Mouse (Mus musculus) spleen, adult 12 weeks (tissue): ENCODE measurements around the gene Kdm5b.
"Not testable (repeated sequence)": the region's sequence is repeated elsewhere in the genome, so short reads cannot be mapped to it uniquely, and the experiment has no call there.

Experiments
- DNase-seq: peaks from one replicate; pipeline ENCODE4 v3.0.0; 2022; ENCODE audit warnings: low spot score

Gene Kdm5b

GRCm38 (mm10) chr1:134559976-134560375 is at the start of gene Kdm5b:
TSS of gene Kdm5b (plus strand) at chr1:134560171.
- peak; percentile 64 for DNase-seq

DNA sequence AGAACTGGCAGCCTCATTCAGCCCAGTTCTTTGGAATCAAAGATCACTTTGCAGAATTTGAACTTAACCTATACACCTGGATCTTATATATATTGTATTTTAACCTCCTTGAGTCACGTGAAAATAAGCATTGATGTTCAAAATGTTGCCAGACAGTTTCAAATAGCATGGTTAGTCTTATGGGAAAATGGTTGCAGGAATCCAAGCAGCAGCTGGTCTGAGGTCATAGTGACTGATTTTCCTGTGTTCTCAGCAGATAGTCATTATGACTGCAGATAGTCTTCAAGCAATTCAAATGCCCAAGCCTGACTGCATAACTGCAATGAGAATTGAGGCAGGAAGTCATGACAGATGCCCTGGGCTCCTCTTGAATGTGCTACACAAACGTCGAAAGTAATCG is 47.8 kb upstream of the Kdm5b start:
- DNase-seq, result no peak

GRCm38 (mm10) chr1:134512584-134512983 is 47.4 kb upstream of the Kdm5b start:
- DNase-seq, result no peak

- no peak for DNase-seq
These were observed 46.6 kb upstream of the Kdm5b start for GRCm38 (mm10) chr1:134513312-134513860.

DNA sequence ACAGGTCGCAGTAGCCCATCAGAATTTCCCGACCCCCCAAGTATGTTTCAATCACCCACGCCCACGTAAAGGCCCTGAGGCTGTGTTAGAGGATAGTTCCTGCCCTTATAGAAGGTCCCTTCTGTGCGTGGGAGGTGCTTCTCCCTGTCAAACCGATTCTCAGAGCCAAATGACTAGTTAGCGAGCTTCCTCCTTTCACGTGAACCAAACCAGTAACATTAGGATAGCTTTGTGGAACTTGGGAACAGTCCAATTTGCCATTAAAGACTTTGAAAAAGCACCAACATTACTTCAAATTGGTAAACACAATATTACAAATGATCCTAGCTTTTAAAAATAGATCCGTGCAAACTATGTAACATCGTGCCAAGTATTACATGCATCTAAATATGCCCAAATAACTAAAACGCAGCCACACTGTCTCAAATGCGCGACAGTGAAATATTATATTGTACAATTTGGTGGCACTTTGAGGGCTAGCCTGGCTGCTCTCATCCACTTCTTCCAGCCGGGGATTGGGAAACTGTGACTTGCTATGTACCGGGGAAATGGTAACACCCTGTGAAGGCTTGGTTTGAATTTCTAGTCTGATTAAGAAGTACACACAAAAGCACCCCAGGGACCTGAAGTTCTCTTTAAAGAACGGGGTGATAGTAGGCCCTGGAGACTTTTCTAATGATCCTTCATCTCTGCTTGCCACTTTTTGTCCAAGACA is 45.9 kb upstream of the Kdm5b start:
- DNase-seq, result no peak

- DNase-seq, result no peak
These were observed 44.1 kb upstream of the Kdm5b start for GRCm38 (mm10) chr1:134515891-134516290.

GRCm38 (mm10) chr1:134516491-134517198 is 43.3 kb upstream of the Kdm5b start:
- DNase-seq, result no peak

- not testable (repeated sequence) for DNase-seq
These were observed 42.1 kb upstream of the Kdm5b start for GRCm38 (mm10) chr1:134517841-134518240.

GRCm38 (mm10) chr1:134518677-134519076 is 41.3 kb upstream of the Kdm5b start:
- peak; percentile 72 for DNase-seq

DNA sequence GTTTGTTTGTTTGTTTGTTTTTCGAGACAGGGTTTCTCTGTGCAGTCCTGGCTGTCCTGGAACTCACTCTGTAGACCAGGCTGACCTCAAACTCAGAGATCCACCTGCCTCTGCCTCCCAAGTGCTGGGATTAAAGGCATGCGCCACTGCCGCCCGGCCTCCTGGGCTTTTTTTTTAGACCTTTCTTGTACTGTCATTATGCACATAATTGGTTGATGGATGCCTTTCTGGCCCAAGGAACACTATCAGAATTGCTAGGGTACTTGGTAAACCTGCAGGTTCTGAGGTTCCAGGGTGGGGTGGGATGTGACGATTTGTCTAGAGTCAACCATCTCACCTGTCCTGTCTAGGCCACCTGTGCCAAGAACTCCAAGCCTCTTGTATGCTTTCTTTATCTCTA is 40.8 kb upstream of the Kdm5b start:
- DNase-seq, result not testable (repeated sequence)

DNA sequence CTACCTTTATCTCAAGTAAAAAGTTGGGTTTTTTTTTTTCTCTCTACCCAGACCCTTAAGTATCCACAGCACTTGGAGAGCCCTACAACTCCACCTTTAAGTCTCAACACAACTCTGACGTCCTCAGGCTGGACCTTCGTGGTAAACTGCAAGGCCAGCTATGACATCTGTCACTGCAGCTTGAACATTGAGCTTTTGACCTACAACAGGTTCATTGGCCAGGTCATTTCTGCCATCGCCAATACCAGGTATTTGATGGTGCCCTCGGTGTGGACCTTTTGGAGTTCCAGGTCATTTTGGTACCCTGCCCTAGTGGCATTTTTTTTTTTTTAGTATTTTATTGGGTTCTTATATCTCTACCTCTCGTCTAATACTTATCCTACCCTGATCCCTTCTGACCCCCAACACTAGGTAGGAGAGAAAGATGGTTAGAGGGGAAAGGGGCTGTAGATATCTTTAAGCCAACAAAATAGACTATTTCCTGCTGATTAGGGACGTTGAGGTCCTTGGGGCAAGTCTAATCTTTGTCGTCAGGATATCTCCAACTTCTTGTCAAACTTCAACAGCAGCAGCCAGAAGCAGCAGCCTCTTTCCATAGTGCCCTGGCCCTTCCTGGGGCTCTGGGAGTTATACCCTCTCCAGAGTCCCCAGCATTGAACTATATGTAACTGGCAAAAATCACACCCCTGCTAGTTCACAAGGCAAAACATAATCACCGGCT is 39.8 kb upstream of the Kdm5b start:
- no peak for DNase-seq

DNA sequence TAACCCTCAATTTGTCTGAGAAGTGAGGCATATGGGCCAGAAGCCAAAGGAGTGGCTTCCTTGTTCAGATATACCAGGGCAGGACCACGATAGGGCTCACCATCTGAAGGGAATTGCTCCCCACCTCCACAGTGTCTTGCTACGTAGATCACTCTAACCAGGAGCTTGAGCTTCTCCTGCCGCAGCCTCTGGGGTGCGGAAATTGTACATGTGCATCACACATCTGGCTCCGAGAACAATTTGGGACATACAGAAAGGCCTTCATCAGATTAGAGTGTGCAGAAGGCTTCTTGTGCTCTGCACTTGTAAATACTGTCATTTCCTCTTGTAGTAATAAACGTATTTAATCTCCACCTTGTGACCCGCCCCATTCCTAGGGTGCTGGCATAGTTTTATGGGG is 38.8 kb upstream of the Kdm5b start:
- no peak for DNase-seq

DNA sequence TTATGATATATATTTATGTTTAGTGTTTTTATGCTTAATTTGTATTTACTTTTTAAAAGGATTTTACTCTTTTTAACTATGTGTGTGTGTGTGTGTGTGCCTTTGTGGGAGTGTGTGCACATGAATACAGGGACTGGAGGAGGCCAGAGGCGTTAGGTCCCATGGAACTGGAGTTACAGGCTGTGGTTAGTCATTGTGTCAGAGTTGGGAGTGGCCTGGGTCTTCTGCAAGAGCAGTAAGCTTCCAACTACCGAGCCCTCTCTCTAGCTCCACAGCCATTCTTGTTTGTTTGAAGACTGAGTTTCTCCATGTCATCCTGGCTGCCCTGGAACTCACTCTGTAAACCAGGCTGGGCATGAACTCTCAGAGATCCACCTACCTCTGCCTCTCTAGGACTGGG is 37.6 kb upstream of the Kdm5b start:
- DNase-seq, result no peak

- DNase-seq, result no peak
These were observed 35.5 kb upstream of the Kdm5b start for GRCm38 (mm10) chr1:134524424-134524823.

GRCm38 (mm10) chr1:134525015-134525414 is 35.0 kb upstream of the Kdm5b start:
- DNase-seq, result no peak

GRCm38 (mm10) chr1:134526752-134527151 is 33.2 kb upstream of the Kdm5b start:
- DNase-seq, result peak; percentile 55

DNA sequence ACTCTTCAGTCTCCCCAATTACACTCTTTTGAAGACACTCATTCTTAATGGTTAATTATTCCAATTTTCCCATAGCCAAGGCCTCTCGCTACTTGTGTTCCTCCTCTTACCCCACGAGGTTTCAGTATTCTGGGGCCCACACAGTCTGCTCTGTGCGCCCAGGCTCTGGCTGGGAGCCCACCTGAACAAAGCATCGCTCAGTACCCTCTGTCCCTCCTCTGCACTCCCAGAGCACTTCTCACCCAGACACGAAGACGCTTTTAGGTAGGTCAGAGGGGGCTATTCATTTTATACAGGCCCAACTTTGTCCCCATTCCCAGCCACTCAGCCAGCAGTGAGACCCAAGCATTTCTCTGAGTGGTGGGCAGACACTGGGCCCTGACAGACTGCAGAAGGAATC is 29.4 kb upstream of the Kdm5b start:
- no peak for DNase-seq

DNA sequence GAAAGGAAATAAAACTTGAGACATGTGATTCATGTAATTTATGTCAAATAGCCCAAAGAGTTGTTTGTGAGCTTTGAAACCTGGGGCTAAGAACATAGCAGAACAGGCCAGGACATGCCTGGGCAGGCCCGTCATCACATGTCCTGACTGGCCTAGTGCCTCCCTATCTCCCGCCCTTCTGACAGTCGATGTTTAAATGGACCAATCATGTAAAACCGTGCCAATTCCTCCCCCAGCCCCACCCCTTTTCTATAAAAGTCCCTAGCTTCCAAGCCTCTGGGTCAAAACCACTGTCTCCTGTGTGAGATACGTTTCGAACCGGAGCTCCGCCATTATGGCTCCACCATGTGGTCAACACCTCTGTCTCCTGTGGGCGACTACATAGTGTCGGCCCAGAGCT is 26.3 kb upstream of the Kdm5b start:
- DNase-seq, result not testable (repeated sequence)

DNA sequence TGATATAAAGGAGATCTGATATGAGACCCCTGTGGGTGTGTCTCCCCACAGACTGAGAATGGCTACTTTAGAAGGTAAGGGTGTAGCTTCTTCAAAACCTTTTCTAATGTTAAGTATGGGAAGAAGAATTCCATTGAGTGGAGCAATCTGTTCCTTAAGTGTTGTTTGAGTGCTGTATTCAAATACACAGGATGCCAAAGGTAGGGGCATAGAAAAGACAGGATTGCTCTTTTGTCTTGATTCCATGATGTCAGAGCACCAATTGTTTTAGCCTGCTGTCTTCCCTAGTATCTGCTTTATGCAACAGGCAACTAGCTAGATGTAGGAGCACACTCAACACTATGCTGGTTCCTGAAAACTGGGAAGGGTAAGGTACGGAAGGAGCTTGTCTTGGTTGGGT is 24.9 kb upstream of the Kdm5b start:
- no peak for DNase-seq

DNA sequence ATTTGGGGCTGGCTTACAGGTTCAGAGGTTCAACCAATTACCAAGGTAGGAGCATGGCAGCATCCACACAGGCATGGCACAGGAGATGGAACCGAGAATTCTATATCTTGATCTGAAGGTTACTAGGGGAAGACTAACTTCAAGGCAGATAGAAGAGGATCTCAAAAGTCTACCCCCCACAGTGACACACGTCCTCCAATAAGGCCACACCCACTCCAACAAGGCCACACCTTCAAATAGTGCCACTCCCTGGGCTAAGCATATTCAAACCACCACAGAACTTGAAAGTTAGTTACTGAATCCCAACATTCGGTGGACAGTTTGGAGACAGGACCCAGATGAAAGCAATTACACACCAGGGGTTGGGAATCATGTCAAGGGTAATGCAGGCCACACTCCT is 24.5 kb upstream of the Kdm5b start:
- DNase-seq, result no peak

DNA sequence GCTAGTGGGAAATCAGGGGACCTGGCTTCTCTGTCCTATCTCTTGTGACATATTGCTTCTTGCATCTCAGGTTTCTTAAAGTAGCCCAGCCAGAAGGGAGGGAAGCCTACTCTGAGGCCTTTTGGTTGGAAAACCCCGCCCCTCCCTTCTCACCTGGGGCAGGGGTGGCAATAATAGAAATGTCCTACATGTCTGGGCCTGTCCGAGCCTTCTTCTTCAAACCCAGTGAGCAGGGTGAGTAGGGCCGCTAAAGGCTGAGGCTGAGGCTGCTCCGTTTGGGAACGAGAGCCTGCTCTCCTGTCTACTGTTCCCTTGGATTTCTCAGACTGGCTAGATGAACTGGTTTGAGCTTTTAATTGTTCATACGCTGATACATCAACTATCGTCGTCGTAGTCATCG is 19.4 kb upstream of the Kdm5b start:
- DNase-seq, result no peak

GRCm38 (mm10) chr1:134548231-134548630 is 11.7 kb upstream of the Kdm5b start:
- no peak for DNase-seq

- DNase-seq, result no peak
These were observed 10.3 kb upstream of the Kdm5b start, which contains the start of gene Mgat4e for GRCm38 (mm10) chr1:134549632-134550132. TSS of gene Mgat4e (minus strand) at chr1:134549682.
